33 mouse cellular contexts compared by ENCODE assay signal in the genomic region with DNA sequence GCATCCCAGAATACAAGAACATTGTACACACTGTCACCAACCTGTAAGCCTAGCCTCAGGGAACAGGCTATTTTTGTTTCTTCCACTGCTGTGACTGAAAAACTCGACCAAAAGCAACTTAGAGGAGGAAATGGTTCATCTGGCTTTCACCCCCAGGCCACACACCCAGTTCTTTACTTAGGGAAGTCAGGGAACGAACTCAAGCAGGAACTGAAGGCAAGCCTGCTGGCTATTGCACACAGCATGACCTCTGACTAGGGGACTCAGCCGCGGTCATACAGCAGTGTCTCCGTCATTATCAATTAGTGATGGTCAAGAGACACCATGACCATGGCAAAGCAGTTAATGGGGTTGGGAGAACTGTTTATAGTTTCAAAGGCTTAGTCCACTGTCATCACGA. TPM values are rescaled to one million over a fixed set of nuclear protein-coding genes. Genes with fewer than 3 reads are reported as not detected.
DNase-seq lines count a peak whose midpoint lies in the region; ATAC-seq lines count a peak whose summit lies in the region.
"Had no signal": no experiment of that assay in that cellular context is flagged by ENCODE, and none has a peak within 500 bp of the region (broad histone marks: within the 10 kb centered on the region; RNA-seq: fewer than 3 reads in every experiment).

No protein-coding gene starts in this region.

- no peak overlapping the region for H3K4me3 ChIP-seq in hindbrain, embryonic 10.5 days
- no peak overlapping the region for H3K4me3 ChIP-seq in hindbrain, embryonic 12.5 days
- H3K4me3 ChIP-seq: embryonic facial prominence, embryonic 10.5 days; embryonic facial prominence, embryonic 15.5 days; forebrain, embryonic 12.5 days; layer of hippocampus, adult 2 months; left cerebral cortex, adult 2 months; limb, embryonic 12.5 days; liver, embryonic 15.5 days; midbrain, embryonic 12.5 days; myocyte; neural tube, embryonic 12.5 days had no signal

- no peak overlapping the region for H3K27ac ChIP-seq in hindbrain, embryonic 10.5 days
- H3K27ac ChIP-seq in hindbrain, embryonic 12.5 days: no peak overlapping the region
- H3K27ac ChIP-seq: embryonic facial prominence, embryonic 10.5 days; embryonic facial prominence, embryonic 15.5 days; forebrain, embryonic 12.5 days; hindbrain, embryonic 14.5 days; layer of hippocampus, adult 2 months; left cerebral cortex, adult 2 months; limb, embryonic 12.5 days; liver, embryonic 15.5 days; midbrain, embryonic 12.5 days; neural tube, embryonic 12.5 days had no signal

- ATAC-seq in hindbrain, embryonic 12.5 days (ENCODE audit: low FRiP score): no peak
- ATAC-seq in granulocyte monocyte progenitor cell, adult 5-6 weeks (replicated peaks; ENCODE audit: poor library complexity, severe bottlenecking): peak; percentile 68
- ATAC-seq in megakaryocyte-erythroid progenitor cell, adult 5-6 weeks (replicated peaks; ENCODE audit: low FRiP score, low TSS enrichment, poor library complexity, severe bottlenecking): no peak

- no peaks in the 10 kb centered on the region for H3K27me3 ChIP-seq in hindbrain, embryonic 10.5 days (ENCODE audit: insufficient read depth, poor library complexity, severe bottlenecking)
- H3K27me3 ChIP-seq in hindbrain, embryonic 12.5 days: no peaks in the 10 kb centered on the region
- H3K27me3 ChIP-seq: embryonic facial prominence, embryonic 15.5 days; limb, embryonic 12.5 days; liver, embryonic 15.5 days; neural tube, embryonic 12.5 days had no signal

- no peaks in the 10 kb centered on the region for H3K9me3 ChIP-seq in hindbrain, embryonic 10.5 days
- no peaks in the 10 kb centered on the region for H3K9me3 ChIP-seq in hindbrain, embryonic 12.5 days (replicated peaks)
- H3K9me3 ChIP-seq: embryonic facial prominence, embryonic 10.5 days; embryonic facial prominence, embryonic 15.5 days; forebrain, embryonic 12.5 days; G1E; limb, embryonic 12.5 days; liver, embryonic 15.5 days; midbrain, embryonic 12.5 days; neural tube, embryonic 12.5 days had no signal

- H3K36me3 ChIP-seq in hindbrain, embryonic 10.5 days: no peaks in the 10 kb centered on the region
- no peaks in the 10 kb centered on the region for H3K36me3 ChIP-seq in hindbrain, embryonic 12.5 days
- H3K36me3 ChIP-seq: embryonic facial prominence, embryonic 10.5 days; embryonic facial prominence, embryonic 15.5 days; forebrain, embryonic 12.5 days; G1E; limb, embryonic 12.5 days; liver, embryonic 15.5 days; midbrain, embryonic 12.5 days; neural tube, embryonic 12.5 days had no signal

- no peak overlapping the region for H3K4me2 ChIP-seq in hindbrain, embryonic 12.5 days (replicated peaks)
- H3K4me2 ChIP-seq: embryonic facial prominence, embryonic 15.5 days; forebrain, embryonic 12.5 days; heart, embryonic 11.5 days; hindbrain, embryonic 14.5 days; limb, embryonic 12.5 days; liver, embryonic 15.5 days; lung, embryonic 14.5 days; midbrain, embryonic 12.5 days; neural tube, embryonic 12.5 days had no signal

- H3K9ac ChIP-seq in hindbrain, embryonic 12.5 days: no peak overlapping the region
- H3K9ac ChIP-seq: embryonic facial prominence, embryonic 15.5 days; forebrain, embryonic 12.5 days; hindbrain, embryonic 14.5 days; limb, embryonic 12.5 days; liver, embryonic 15.5 days; lung, embryonic 14.5 days; midbrain, embryonic 12.5 days; neural tube, embryonic 12.5 days had no signal

- DNase-seq in hindbrain, embryonic 10.5 days (ENCODE audit: low spot score): peak; percentile 19
- DNase-seq in Muller cell, postnatal 12 days (ENCODE audit: inconsistent ontology term): peak; percentile 11
- DNase-seq in retina, embryonic 14.5 days (ENCODE audit: low spot score): peak; percentile 39
- DNase-seq in heart, adult 18-20 months: no peak
- DNase-seq: adrenal gland, postnatal 14 days; cerebellum, adult 11 months; cerebellum, adult 9-10 months; cerebellum, postnatal 36 days; gastrocnemius, postnatal 14 days; heart, adult 11 months; heart, postnatal 36 days; kidney, adult 11 months; kidney, postnatal 25 days; lung, embryonic 14.5 days; right cerebral cortex, postnatal 14 days; thymus, postnatal 14 days had no signal

- H3K4me1 ChIP-seq in hindbrain, embryonic 10.5 days (replicated peaks): peaks cover 7% of the 10 kb centered on the region
- no peaks in the 10 kb centered on the region for H3K4me1 ChIP-seq in hindbrain, embryonic 12.5 days
- H3K4me1 ChIP-seq: embryonic facial prominence, embryonic 15.5 days; forebrain, embryonic 12.5 days; limb, embryonic 12.5 days; liver, embryonic 15.5 days; midbrain, embryonic 12.5 days; neural tube, embryonic 12.5 days had no signal

- 33% methylated on average over 6 of the region's 6 CpGs for WGBS in hindbrain, embryonic 10.5 days
- WGBS in hindbrain, embryonic 12.5 days: 40% methylated on average over 6 of the region's 6 CpGs

RNA-seq across cellular contexts. Expression of a gene that starts 10.5 kb away (rescaled TPM):
- polyA plus RNA-seq in hindbrain, embryonic 10.5 days (2016; fragmentation: Nextera tagmentation; extraction: Ambion mirVana): 154 and 175 TPM in 2 replicates
- polyA plus RNA-seq in hindbrain, embryonic 12.5 days (2016; fragmentation: Nextera tagmentation; extraction: Ambion mirVana): 149 and 163 TPM in 2 replicates
- 96.1 and 104 TPM in 2 replicates for total RNA-seq in granulocyte monocyte progenitor cell, adult 5-6 weeks (2014; fragmentation: Nextera tagmentation)
- total RNA-seq in granulocyte monocyte progenitor cell, adult 5-6 weeks (2017): 77.1 and 85.0 TPM in 2 replicates
- 10 to 100 TPM; 76.0 to 78.8 TPM for total RNA-seq in heart, adult 18-20 months (2021)
- 81.0 and 90.9 TPM in 2 replicates for total RNA-seq in megakaryocyte-erythroid progenitor cell, adult 5-6 weeks (2014; fragmentation: Nextera tagmentation)
- total RNA-seq in megakaryocyte-erythroid progenitor cell, adult 5-6 weeks (2017): 73.6 and 95.5 TPM in 2 replicates

RNA-seq across cellular contexts. Expression of a gene that starts 49.1 kb away (rescaled TPM):
- 1.9 and 2.5 TPM in 2 replicates for polyA plus RNA-seq in hindbrain, embryonic 10.5 days (2016; fragmentation: Nextera tagmentation; extraction: Ambion mirVana)
- 0.77 and 1.3 TPM in 2 replicates for polyA plus RNA-seq in hindbrain, embryonic 12.5 days (2016; fragmentation: Nextera tagmentation; extraction: Ambion mirVana)
- 2.6 and 3.4 TPM in 2 replicates for total RNA-seq in granulocyte monocyte progenitor cell, adult 5-6 weeks (2014; fragmentation: Nextera tagmentation)
- total RNA-seq in granulocyte monocyte progenitor cell, adult 5-6 weeks (2017): 2.9 and 3.1 TPM in 2 replicates
- total RNA-seq in heart, adult 18-20 months (2021): 1 to 10 TPM in 1 of 2 experiments, under 1 TPM in 1; 0.69 to 1.2 TPM
- 0.13 and 5.0 TPM in 2 replicates for total RNA-seq in megakaryocyte-erythroid progenitor cell, adult 5-6 weeks (2014; fragmentation: Nextera tagmentation)
- 2.0 and 3.0 TPM in 2 replicates for total RNA-seq in megakaryocyte-erythroid progenitor cell, adult 5-6 weeks (2017)
- total RNA-seq: left cerebral cortex, adult 2 months; liver, adult 2 months had no signal
- polyA plus RNA-seq: G1E had no signal

Comparison
In these comparisons a context has a peak if more than half of its experiments do, and no peak if none do; other contexts are left out.
1. DNase-seq: peak in hindbrain, embryonic 10.5 days (single experiment), Muller cell, postnatal 12 days (single experiment) and retina, embryonic 14.5 days (single experiment); none in heart, adult 18-20 months (0 of 2).